Mouse (Mus musculus): ENCODE measurements around the gene Ubash3a.

- TF ChIP-seq TAL1 (IDR thresholded peaks at IDR 0.05; ENCODE audit: low read length) (no peak), GATA1 (IDR thresholded peaks at IDR 0.05; ENCODE audit: low read length) (no peak)
Measured at GRCm38 (mm10) chr17:31265831-31266230, 58.2 kb downstream of the Ubash3a start.
